7 mouse cellular contexts compared by ENCODE assay signal in genomic region chr5:124482966-124483654, GRCm38 (mm10). TPM values are rescaled to one million over a fixed set of nuclear protein-coding genes. Genes with fewer than 3 reads are reported as not detected.
DNase-seq lines count a peak whose midpoint lies in the region; ATAC-seq and TF ChIP-seq lines count a peak whose summit lies in the region.

Gene Snrnp35, plus strand, starts transcription at chr5:124483134.

- under 1% methylated on average over 48 of the region's 48 CpGs for WGBS in intestine, embryonic 16.5 days
- WGBS in midbrain, embryonic 12.5 days: under 1% methylated on average over 48 of the region's 48 CpGs
- WGBS in small intestine, adult 2 months: under 1% methylated on average over 48 of the region's 48 CpGs

- peak; percentile 92 for DNase-seq in adrenal gland, adult 8-10 months
- peak; percentile 94 for DNase-seq in embryo, embryonic 9.5 days (ENCODE audit: extremely low spot score)
- peak; percentile 88 to 93 for DNase-seq in gastrocnemius, postnatal 4 days (ENCODE audit: low spot score in 2 of 2)
- peak; percentile 95 for DNase-seq in left cerebral cortex, postnatal 4 days

- H3K4me1 ChIP-seq in intestine, embryonic 16.5 days (ENCODE audit: control insufficient read depth, insufficient read depth, low read length): peaks cover 10% of the 10 kb centered on the region; the same call in 1 of the 2 replicates
- peaks cover 17% of the 10 kb centered on the region for H3K4me1 ChIP-seq in midbrain, embryonic 12.5 days
- no peaks in the 10 kb centered on the region; the same call in 1 of the 2 replicates for H3K4me1 ChIP-seq in small intestine, adult 2 months (ENCODE audit: control insufficient read depth, insufficient read depth, insufficient read length, low read length)

- H3K27me3 ChIP-seq in intestine, embryonic 16.5 days (replicated peaks; ENCODE audit: control insufficient read depth, insufficient read depth, low read length): no peaks in the 10 kb centered on the region
- H3K27me3 ChIP-seq in midbrain, embryonic 12.5 days: no peaks in the 10 kb centered on the region
- H3K27me3 ChIP-seq in small intestine, adult 2 months (ENCODE audit: control insufficient read depth, insufficient read depth, low read length): no peaks in the 10 kb centered on the region

- H3K4me2 ChIP-seq in intestine, embryonic 16.5 days (ENCODE audit: low read depth, low read length): peak within 1 kb of the TSS; percentile 65
- peak within 1 kb of the TSS; percentile 72 for H3K4me2 ChIP-seq in midbrain, embryonic 12.5 days (replicated peaks)

- peak; percentile 90 for ATAC-seq in intestine, embryonic 16.5 days
- peak; percentile 95 for ATAC-seq in midbrain, embryonic 12.5 days (ENCODE audit: low FRiP score, low read depth)

- no peaks in the 10 kb centered on the region for H3K36me3 ChIP-seq in intestine, embryonic 16.5 days (ENCODE audit: control insufficient read depth, insufficient read depth, low read length)
- H3K36me3 ChIP-seq in midbrain, embryonic 12.5 days: no peaks in the 10 kb centered on the region
- no peaks in the 10 kb centered on the region for H3K36me3 ChIP-seq in small intestine, adult 2 months (ENCODE audit: control insufficient read depth, insufficient read depth, low read length)

- TF ChIP-seq CTCF in small intestine, adult 2 months (IDR thresholded peaks at IDR 0.05; ENCODE audit: extremely low read depth, insufficient read length, insufficient replicate concordance, low read depth, low read length): peak; percentile 10; the same call in 1 of the 2 replicates

- intact Hi-C loops in left cerebral cortex, postnatal 4 days (cut with DNase I): no loop called here

- H3K4me3 ChIP-seq in intestine, embryonic 16.5 days (ENCODE audit: low read length): peak within 1 kb of the TSS; percentile 66
- peak within 1 kb of the TSS; percentile 70 for H3K4me3 ChIP-seq in midbrain, embryonic 12.5 days
- H3K4me3 ChIP-seq in small intestine, adult 2 months (ENCODE audit: low read depth, low read length): peak within 1 kb of the TSS; percentile 98

- H3K27ac ChIP-seq in intestine, embryonic 16.5 days (ENCODE audit: low read length): peak within 1 kb of the TSS; percentile 99
- peak within 1 kb of the TSS; percentile 95 for H3K27ac ChIP-seq in midbrain, embryonic 12.5 days (replicated peaks)
- H3K27ac ChIP-seq in small intestine, adult 2 months (ENCODE audit: insufficient read depth, low read depth, low read length): peak within 1 kb of the TSS; percentile 100

- no peak; the same call in 1 of the 2 replicates for TF ChIP-seq POLR2A in small intestine, adult 2 months (IDR thresholded peaks at IDR 0.05; ENCODE audit: low read depth, low read length)

- no peaks in the 10 kb centered on the region for H3K9me3 ChIP-seq in intestine, embryonic 16.5 days (ENCODE audit: control insufficient read depth, low read length)
- H3K9me3 ChIP-seq in midbrain, embryonic 12.5 days: no peaks in the 10 kb centered on the region

- H3K9ac ChIP-seq in intestine, embryonic 16.5 days (ENCODE audit: low read depth, low read length): peak within 1 kb of the TSS; percentile 86
- H3K9ac ChIP-seq in midbrain, embryonic 12.5 days (replicated peaks): peak within 1 kb of the TSS; percentile 92

RNA-seq across cellular contexts. Expression of gene Snrnp35, which starts in this region (rescaled TPM):
- 10 to 100 TPM; 17.1 to 23.2 (median 17.5) TPM for total RNA-seq in adrenal gland, adult 8-10 months (2022)
- 10 to 100 TPM; 26.7 to 32.0 TPM for total RNA-seq in gastrocnemius, postnatal 4 days (2021)
- polyA plus RNA-seq in intestine, embryonic 16.5 days (2015; fragmentation: Nextera tagmentation; extraction: Ambion mirVana): 20.1 and 20.9 TPM in 2 replicates
- total RNA-seq in left cerebral cortex, postnatal 4 days (2021): 10 to 100 TPM; 26.4 to 33.6 TPM
- 26.2 and 28.9 TPM in 2 replicates for polyA plus RNA-seq in midbrain, embryonic 12.5 days (2016; fragmentation: Nextera tagmentation; extraction: Ambion mirVana)
- polyA plus RNA-seq in small intestine, adult 2 months (2012; rRNA removed): 1.2 and 1.8 TPM in 2 replicates

Comparison
In these comparisons a context has a peak if more than half of its experiments do, and no peak if none do; other contexts are left out.
1. Peak in every context shown above with its lines: DNase-seq, ATAC-seq, H3K4me3 ChIP-seq and H3K27ac ChIP-seq.